Mouse (Mus musculus): ENCODE measurements around the gene H2-DMa. TPM values are rescaled to one million over a fixed set of nuclear protein-coding genes. Genes with fewer than 3 reads are reported as not detected.

H2-DMa gene
- polyA plus RNA-seq, 1 experiment from 2014 or later = 19.8 TPM

- no peak for ATAC-seq (ENCODE audit: low FRiP score, low read depth)
- WGBS = 82% methylated on average over 19 of the region's 19 CpGs
Measured at GRCm38 (mm10) chr17:34130073-34130947, 11.0 kb downstream of the H2-DMa start.

GRCm38 (mm10) chr17:34131911-34132310 lies 12.6 kb downstream of the H2-DMa start:
- WGBS = 75% methylated on average over 7 of the region's 7 CpGs
- ATAC-seq (ENCODE audit: low FRiP score, low read depth) = no peak
- no peak overlapping the region for H3K4me2 ChIP-seq

More at GRCm38 (mm10) chr17:34130073-34130947, 11.0 kb downstream of the H2-DMa start:
- Histone ChIP-seq H3K4me2 (no peak overlapping the region), H3K27me3 (no peaks in the 10 kb centered on the region), H3K9me3 (no peaks in the 10 kb centered on the region), H3K9ac (no peak overlapping the region), H3K4me1 (replicated peaks) (peaks cover 19% of the 10 kb centered on the region), H3K27ac (replicated peaks) (no peak overlapping the region), H3K36me3 (no peaks in the 10 kb centered on the region), H3K4me3 (no peak overlapping the region)

GRCm38 (mm10) chr17:34133289-34133688 lies 13.9 kb downstream of the H2-DMa start:
- H3K4me3 ChIP-seq = no peak overlapping the region
- H3K9me3 ChIP-seq = no peaks in the 10 kb centered on the region
- H3K4me1 ChIP-seq (replicated peaks) = peaks cover 15% of the 10 kb centered on the region
- H3K27ac ChIP-seq (replicated peaks) = no peak overlapping the region
- H3K4me2 ChIP-seq = no peak overlapping the region
- no peak for ATAC-seq (ENCODE audit: low FRiP score, low read depth)
- 85% methylated on average over 11 of the region's 11 CpGs for WGBS
- no peak overlapping the region for H3K9ac ChIP-seq
- no peaks in the 10 kb centered on the region for H3K36me3 ChIP-seq
- H3K27me3 ChIP-seq = peaks cover 18% of the 10 kb centered on the region

More at GRCm38 (mm10) chr17:34131911-34132310, 12.6 kb downstream of the H2-DMa start:
- Histone ChIP-seq H3K27me3 (0 out of 2 replicates have a peak, but pooled peaks cover 5% of the 10 kb centered on the region), H3K27ac (replicated peaks) (no peak overlapping the region), H3K36me3 (no peaks in the 10 kb centered on the region), H3K9me3 (no peaks in the 10 kb centered on the region), H3K4me1 (replicated peaks) (peaks cover 19% of the 10 kb centered on the region), H3K9ac (no peak overlapping the region), H3K4me3 (no peak overlapping the region)

- ATAC-seq (ENCODE audit: low FRiP score, low read depth) = no peak
- Histone ChIP-seq H3K36me3 (no peaks in the 10 kb centered on the region), H3K4me2 (no peak overlapping the region), H3K9ac (no peak overlapping the region), H3K27ac (replicated peaks) (no peak overlapping the region), H3K4me1 (replicated peaks) (peaks cover 9% of the 10 kb centered on the region), H3K9me3 (no peaks in the 10 kb centered on the region), H3K27me3 (peaks cover 30% of the 10 kb centered on the region), H3K4me3 (no peak overlapping the region)
- 85% methylated on average over 3 of the region's 3 CpGs for WGBS
Measured at GRCm38 (mm10) chr17:34134451-34134850, 15.1 kb downstream of the H2-DMa start.

- H3K4me1 ChIP-seq (replicated peaks) = peaks cover 17% of the 10 kb centered on the region
- peaks cover 39% of the 10 kb centered on the region for H3K27me3 ChIP-seq
- no peaks in the 10 kb centered on the region for H3K9me3 ChIP-seq
- H3K27ac ChIP-seq (replicated peaks) = no peak overlapping the region
- no peaks in the 10 kb centered on the region for H3K36me3 ChIP-seq
- peak overlapping the region; percentile 30; the same call in 1 of the 2 replicates for H3K9ac ChIP-seq
- 6% methylated on average over 31 of the region's 31 CpGs for WGBS
- peak; percentile 97 for ATAC-seq (ENCODE audit: low FRiP score, low read depth)
- H3K4me3 ChIP-seq = peak overlapping the region; percentile 39
- peak overlapping the region; percentile 67 for H3K4me2 ChIP-seq
Measured at GRCm38 (mm10) chr17:34135297-34136224, 16.2 kb downstream of the H2-DMa start.

- ATAC-seq (ENCODE audit: low FRiP score, low read depth) = no peak
- Histone ChIP-seq H3K9me3 (no peaks in the 10 kb centered on the region), H3K36me3 (no peaks in the 10 kb centered on the region), H3K9ac (no peak overlapping the region), H3K4me1 (replicated peaks) (peaks cover 17% of the 10 kb centered on the region), H3K4me2 (no peak overlapping the region), H3K27ac (replicated peaks) (no peak overlapping the region), H3K4me3 (no peak overlapping the region), H3K27me3 (peaks cover 48% of the 10 kb centered on the region)
- 68% methylated on average over 7 of the region's 7 CpGs for WGBS
Measured at GRCm38 (mm10) chr17:34137601-34138000, 18.3 kb downstream of the H2-DMa start.

- no peak overlapping the region for H3K9ac ChIP-seq
- no peaks in the 10 kb centered on the region for H3K36me3 ChIP-seq
- 0 out of 2 replicates have a peak overlapping the region, but pooled peaks have one; percentile 24 for H3K4me3 ChIP-seq
- H3K9me3 ChIP-seq = no peaks in the 10 kb centered on the region
- ATAC-seq (ENCODE audit: low FRiP score, low read depth) = no peak
- no peak overlapping the region; the same call in 1 of the 2 replicates for H3K4me2 ChIP-seq
- peaks cover 17% of the 10 kb centered on the region for H3K4me1 ChIP-seq (replicated peaks)
- 85% methylated on average over 7 of the region's 7 CpGs for WGBS
- peaks cover 48% of the 10 kb centered on the region for H3K27me3 ChIP-seq
- no peak overlapping the region for H3K27ac ChIP-seq (replicated peaks)
Measured at GRCm38 (mm10) chr17:34138655-34139054, 19.3 kb downstream of the H2-DMa start.

GRCm38 (mm10) chr17:34139416-34139815 lies 20.1 kb downstream of the H2-DMa start:
- H3K36me3 ChIP-seq = no peaks in the 10 kb centered on the region
- WGBS = 2% methylated on average over 16 of the region's 16 CpGs
- no peak overlapping the region for H3K9ac ChIP-seq
- peaks cover 17% of the 10 kb centered on the region for H3K4me1 ChIP-seq (replicated peaks)
- H3K27ac ChIP-seq (replicated peaks) = no peak overlapping the region
- no peak for ATAC-seq (ENCODE audit: low FRiP score, low read depth)
- peaks cover 48% of the 10 kb centered on the region for H3K27me3 ChIP-seq
- peak overlapping the region; percentile 58 for H3K4me2 ChIP-seq
- H3K4me3 ChIP-seq = peak overlapping the region; percentile 24
- H3K9me3 ChIP-seq = no peaks in the 10 kb centered on the region

GRCm38 (mm10) chr17:34140240-34140639 lies 20.9 kb downstream of the H2-DMa start:
- Histone ChIP-seq H3K9me3 (no peaks in the 10 kb centered on the region), H3K27ac (replicated peaks) (no peak overlapping the region), H3K27me3 (peaks cover 48% of the 10 kb centered on the region), H3K9ac (no peak overlapping the region), H3K4me2 (no peak overlapping the region), H3K4me3 (no peak overlapping the region), H3K36me3 (no peaks in the 10 kb centered on the region), H3K4me1 (replicated peaks) (peaks cover 17% of the 10 kb centered on the region)
- WGBS = 20% methylated on average over 5 of the region's 5 CpGs
- ATAC-seq (ENCODE audit: low FRiP score, low read depth) = no peak

GRCm38 (mm10) chr17:34141448-34141847 lies 22.1 kb downstream of the H2-DMa start:
- no peak overlapping the region for H3K4me3 ChIP-seq
- H3K36me3 ChIP-seq = no peaks in the 10 kb centered on the region
- no peak overlapping the region for H3K9ac ChIP-seq
- no peak overlapping the region for H3K27ac ChIP-seq (replicated peaks)
- H3K4me1 ChIP-seq (replicated peaks) = peaks cover 13% of the 10 kb centered on the region
- H3K4me2 ChIP-seq = no peak overlapping the region
- 40% methylated on average over 4 of the region's 4 CpGs for WGBS
- ATAC-seq (ENCODE audit: low FRiP score, low read depth) = no peak
- H3K27me3 ChIP-seq = peaks cover 48% of the 10 kb centered on the region
- H3K9me3 ChIP-seq = no peaks in the 10 kb centered on the region

GRCm38 (mm10) chr17:34142456-34143010 lies 23.2 kb downstream of the H2-DMa start:
- H3K9ac ChIP-seq = no peak overlapping the region
- no peak overlapping the region for H3K4me3 ChIP-seq
- H3K36me3 ChIP-seq = no peaks in the 10 kb centered on the region
- peaks cover 38% of the 10 kb centered on the region for H3K27me3 ChIP-seq
- H3K27ac ChIP-seq (replicated peaks) = no peak overlapping the region
- H3K4me2 ChIP-seq = no peak overlapping the region
- no peaks in the 10 kb centered on the region for H3K9me3 ChIP-seq
- no peak for ATAC-seq (ENCODE audit: low FRiP score, low read depth)
- WGBS = 91% methylated on average over 7 of the region's 7 CpGs
- H3K4me1 ChIP-seq (replicated peaks) = peaks cover 13% of the 10 kb centered on the region
